Mouse (Mus musculus) olfactory bulb, adult 2 months (tissue): ENCODE results near the gene Hyal3.

ENCODE experiments used
- CTCF ChIP-seq: fragments of 200-500 bp; IDR thresholded peaks from 2 replicates; pipeline ENCODE4 v1.5.1; 2012; ENCODE audit warnings: low read depth, mild to moderate bottlenecking, low read length, moderate library complexity; ENCODE audit not compliant: insufficient read depth
- POLR2A ChIP-seq: fragments of 200-500 bp; IDR thresholded peaks from 2 replicates; pipeline ENCODE4 v1.6.1; 2012; ENCODE audit warnings: mild to moderate bottlenecking, low read depth, low read length, moderate library complexity; ENCODE audit not compliant: insufficient read depth

DNA sequence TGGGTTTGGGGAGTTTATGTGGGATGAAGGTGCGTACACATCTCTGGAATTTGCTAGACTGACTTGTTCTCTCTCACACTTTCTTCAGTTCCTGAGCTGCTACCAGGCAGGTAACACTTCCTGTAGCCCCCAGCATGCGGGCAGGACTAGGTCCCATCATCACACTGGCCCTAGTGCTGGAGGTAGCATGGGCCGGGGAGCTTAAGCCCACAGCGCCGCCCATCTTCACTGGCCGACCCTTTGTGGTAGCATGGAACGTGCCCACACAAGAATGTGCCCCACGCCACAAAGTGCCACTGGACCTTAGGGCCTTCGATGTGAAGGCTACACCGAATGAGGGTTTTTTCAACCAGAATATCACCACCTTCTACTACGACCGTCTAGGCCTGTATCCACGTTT lies 10.6 kb upstream of the Hyal3 start:
- TF ChIP-seq CTCF = no peak
- TF ChIP-seq POLR2A = no peak
